Mouse (Mus musculus) left cerebral cortex, postnatal 36 days (tissue): ENCODE results near the gene Atrn. TPM values are rescaled to one million over a fixed set of nuclear protein-coding genes. Genes with fewer than 3 reads are reported as not detected.
"Not testable (repeated sequence)": the region's sequence is repeated elsewhere in the genome, so short reads cannot be mapped to it uniquely, and the experiment has no call there.

Experiments
- DNase-seq, 2 experiments: peaks; one replicate each; pipeline ENCODE4 v3.0.0; 2021 to 2022; ENCODE audit warnings: low spot score in 2 of 2, mixed read lengths in 1 of 2
- intact Hi-C: fragments of 180-260 bp; cut with DNase I; formaldehyde crosslinking; loops from one replicate; pipeline ENCODE4 v1.15.1; 2025
- total RNA-seq, 2 experiments: library from RNA; stranded (reverse); gene quantifications; 2 replicates each; pipeline ENCODE4 v1.2.3; 2021

Atrn gene
- total RNA-seq, 2 experiments from 2014 or later, result 125 to 128 TPM

DNA sequence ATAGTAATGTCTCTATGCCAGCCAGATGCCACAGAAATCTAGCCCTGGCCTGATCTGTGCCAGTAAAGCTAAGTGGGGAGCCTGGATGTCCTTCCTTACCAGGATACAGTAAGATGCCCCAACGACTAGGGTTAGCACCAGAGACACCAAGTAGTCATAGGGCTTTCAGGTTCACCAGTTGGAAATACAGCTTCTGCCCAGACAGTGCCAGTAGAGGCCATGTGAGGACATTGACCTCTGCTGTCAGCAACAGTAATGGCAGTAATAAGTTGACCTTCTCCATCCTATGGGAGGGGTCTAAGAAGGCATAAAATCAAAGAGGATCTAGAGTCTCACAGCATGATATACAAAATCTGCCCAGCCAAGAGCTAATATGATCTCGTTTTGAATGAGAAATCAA is 43.5 kb downstream of the Atrn start:
- intact Hi-C loops, result loop anchor here (5.0 kb wide), 3 partner anchors 42 to 132 kb away; partner anchors contain the start of genes 4930402H24Rik and Atrn
- no peak for DNase-seq

DNA sequence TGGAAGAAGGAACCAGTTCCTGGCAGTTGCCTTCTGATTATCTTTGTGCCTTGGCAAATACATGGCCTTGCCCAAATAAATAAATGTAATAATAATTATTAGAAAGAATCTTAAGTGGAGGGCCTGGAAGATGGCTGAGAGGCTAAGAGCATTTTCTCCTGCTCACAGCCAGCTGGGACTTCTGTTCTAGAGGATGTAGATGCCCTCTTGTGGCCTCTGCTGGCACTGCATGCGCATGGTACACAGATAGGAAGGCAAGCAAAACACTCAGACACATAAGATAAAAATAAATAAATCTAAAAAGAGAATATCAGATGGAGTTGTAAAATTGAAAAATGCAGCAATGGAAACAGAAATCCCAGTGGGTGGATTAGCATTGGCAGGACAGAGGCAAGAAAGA is 44.3 kb downstream of the Atrn start:
- intact Hi-C loops, result loop anchor here (5.0 kb wide), 3 partner anchors 43 to 133 kb away; partner anchors contain the start of genes 4930402H24Rik and Atrn
- DNase-seq, result peak; percentile 87 to 89

DNA sequence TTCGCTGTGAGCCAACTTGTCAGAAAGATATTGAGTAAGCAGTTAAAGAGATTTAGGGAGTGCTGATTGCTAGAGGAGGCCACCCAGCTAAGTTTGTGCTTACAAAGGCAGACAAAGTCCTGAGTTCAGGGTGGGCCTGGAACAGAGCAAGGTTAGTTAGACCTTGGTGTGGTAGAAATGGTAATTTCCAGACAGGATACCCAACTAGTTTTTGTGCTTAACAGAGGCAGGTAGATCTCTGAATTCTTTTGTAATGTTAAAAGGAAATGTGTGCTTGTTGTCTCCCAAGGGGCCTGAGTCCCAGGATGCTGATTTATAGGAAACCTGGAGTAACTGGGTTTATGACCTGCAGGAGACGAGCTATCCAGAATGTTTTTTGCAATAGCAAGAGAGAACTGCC is 52.6 kb downstream of the Atrn start:
- DNase-seq, result no peak
- intact Hi-C loops, result no loop called here

DNA sequence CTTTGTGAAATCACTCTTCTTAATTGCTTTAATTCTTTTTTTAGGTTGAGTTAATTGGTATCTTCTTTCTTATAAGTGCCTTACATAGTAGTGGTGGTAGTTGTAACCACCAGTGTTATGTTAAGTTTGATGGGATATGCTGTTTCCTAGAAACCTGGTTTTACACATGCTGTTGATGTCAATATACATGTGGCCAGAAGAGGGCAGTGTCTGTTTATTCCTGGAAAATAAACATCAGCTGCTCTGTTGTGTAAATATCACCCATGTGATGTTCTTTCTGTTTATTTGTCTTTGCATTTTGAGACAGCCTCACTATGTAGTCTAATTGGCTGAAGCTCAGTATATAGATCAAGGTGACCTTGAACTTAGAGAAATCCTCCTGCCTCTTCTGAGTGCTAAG is 55.6 kb downstream of the Atrn start:
- intact Hi-C loops, result no loop called here
- DNase-seq, result no peak

- DNase-seq, result no peak
- intact Hi-C loops, result no loop called here
These were observed 58.7 kb downstream of the Atrn start for GRCm38 (mm10) chr2:130965042-130965441.

DNA sequence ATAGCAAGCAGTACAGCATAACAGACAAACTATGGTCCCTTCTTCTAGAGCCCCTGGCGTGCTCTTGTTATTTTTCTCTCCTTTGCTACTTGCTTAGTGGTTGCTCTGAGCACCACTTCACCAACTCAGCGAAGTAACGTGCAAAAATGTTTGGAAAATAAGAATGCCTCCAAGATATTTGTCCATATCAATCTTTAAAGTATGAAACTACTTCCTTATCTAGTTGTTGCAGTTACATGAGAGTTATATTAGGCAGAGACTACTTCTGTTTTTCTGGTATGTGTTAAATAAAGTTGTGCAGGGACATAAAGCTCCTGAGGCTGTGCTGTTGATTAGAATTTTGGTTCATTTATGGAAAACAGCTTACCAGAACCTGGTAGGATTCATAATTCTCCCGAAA is 64.7 kb downstream of the Atrn start:
- intact Hi-C loops, result no loop called here
- DNase-seq, result no peak

DNA sequence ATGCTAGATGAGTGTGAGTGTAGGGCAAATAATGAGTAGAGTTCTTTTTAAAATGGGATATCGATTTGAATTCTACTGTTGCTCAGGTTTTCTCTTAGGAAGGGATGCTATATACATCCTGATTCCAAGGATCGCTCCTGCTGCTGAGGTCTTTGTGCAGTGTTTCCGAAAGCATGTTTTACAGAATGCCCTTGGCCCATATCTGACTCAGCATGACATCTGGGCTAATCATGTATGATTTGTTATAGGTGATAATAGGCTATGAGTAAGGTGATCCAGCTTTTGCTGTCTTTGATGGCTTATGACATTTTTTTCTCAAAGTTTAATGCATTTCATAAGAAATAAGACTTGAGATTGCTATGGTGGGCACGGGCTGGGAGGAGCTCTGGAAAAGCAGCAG is 66.1 kb downstream of the Atrn start:
- DNase-seq, result no peak
- intact Hi-C loops, result no loop called here

GRCm38 (mm10) chr2:130974928-130975327 is 68.6 kb downstream of the Atrn start:
- no peak for DNase-seq
- intact Hi-C loops, result no loop called here

DNA sequence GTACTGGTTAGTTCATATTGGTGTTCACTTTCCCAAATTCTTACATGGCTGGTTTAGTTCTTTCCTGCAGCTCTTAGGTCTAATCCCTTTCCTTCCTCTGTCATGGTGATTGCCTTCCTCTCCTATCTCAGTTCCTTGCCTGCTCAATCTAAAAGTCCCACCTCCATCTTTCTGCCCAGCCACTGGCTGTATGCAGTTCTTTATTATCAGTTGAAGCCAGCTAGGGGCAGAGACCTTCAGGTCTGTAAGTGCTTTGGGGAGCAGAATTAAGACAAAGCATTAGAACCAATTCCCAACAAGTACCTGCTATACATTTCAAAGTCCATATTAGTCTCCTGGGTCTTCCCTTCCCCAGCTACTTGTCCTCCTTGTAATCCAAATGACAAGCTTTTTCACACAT is 71.3 kb downstream of the Atrn start:
- DNase-seq, result no peak
- intact Hi-C loops, result no loop called here

GRCm38 (mm10) chr2:130978058-130978847 is 72.0 kb downstream of the Atrn start:
- intact Hi-C loops, result no loop called here
- no peak for DNase-seq

DNA sequence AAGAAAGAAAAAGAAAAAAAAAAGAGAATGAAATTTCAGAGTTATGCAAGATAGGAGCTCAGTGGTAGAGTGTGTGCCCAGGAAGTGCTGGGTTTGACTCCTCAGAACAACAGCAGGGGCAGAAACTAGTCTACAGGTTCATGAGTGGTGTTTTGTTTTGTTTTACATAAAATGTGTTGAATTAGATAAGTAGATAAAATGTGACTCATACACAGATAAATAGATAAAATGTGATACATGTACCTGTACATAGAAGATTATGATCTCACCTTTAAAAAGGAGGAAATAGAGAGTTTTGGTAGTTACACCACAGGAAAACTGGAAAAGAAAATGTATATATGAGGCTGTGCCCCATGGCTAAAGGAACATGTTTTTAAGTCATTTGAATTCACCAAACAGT is 72.8 kb downstream of the Atrn start:
- intact Hi-C loops, result no loop called here
- DNase-seq, result no peak

GRCm38 (mm10) chr2:130992818-130993217 is 86.5 kb downstream of the Atrn start:
- peak in 1 of 2 experiments; percentile 22 for DNase-seq
- intact Hi-C loops, result no loop called here

GRCm38 (mm10) chr2:131009123-131009522 is 102.8 kb downstream of the Atrn start:
- DNase-seq, result no peak
- intact Hi-C loops, result no loop called here

DNA sequence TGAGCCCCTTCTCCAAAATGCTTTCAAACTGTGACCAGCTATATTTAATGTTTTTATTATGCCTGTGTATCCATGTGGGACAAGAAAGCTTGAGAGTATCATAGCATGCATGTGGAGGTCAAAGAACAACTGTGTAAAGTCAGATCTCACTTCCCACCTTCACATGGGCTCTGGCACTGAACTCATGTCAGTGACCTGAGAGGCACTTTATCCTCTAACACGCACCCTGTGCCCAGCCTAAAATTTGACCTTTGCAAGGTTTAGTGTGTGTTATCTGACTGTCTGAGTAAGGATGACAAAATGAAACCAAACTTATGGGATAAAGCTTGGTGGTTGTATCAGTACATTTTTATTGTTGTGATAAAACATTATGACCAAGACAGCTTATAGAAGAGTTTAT is 104.3 kb downstream of the Atrn start:
- intact Hi-C loops, result no loop called here
- DNase-seq, result no peak

DNA sequence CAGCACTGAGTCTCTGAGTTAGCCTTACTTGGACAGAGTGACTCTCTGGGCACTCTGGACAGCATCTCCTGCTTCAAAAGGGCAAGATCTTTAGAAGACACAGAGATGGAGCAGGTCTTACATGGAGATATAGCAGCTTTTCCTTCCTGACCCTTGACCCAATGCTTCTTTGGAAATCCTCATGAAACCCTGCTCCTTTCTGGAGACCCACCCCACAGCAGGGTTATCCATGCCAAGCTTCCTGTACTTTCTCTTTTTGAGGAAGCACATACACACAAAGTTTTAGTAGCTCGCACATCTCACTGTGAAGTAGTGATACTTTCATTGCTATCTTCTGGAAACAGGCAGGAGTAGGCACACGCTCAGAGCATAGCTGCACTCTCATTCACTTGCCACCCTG is 118.9 kb downstream of the Atrn start:
- no peak for DNase-seq
- intact Hi-C loops, result no loop called here

- no peak for DNase-seq
- intact Hi-C loops, result no loop called here
These were observed 120.6 kb downstream of the Atrn start for GRCm38 (mm10) chr2:131026941-131027340.

GRCm38 (mm10) chr2:131029065-131029935 is 123.0 kb downstream of the Atrn start:
- no peak for DNase-seq
- intact Hi-C loops, result no loop called here

- no peak for DNase-seq
- intact Hi-C loops, result no loop called here
These were observed 124.3 kb downstream of the Atrn start for GRCm38 (mm10) chr2:131030561-131030960.

DNA sequence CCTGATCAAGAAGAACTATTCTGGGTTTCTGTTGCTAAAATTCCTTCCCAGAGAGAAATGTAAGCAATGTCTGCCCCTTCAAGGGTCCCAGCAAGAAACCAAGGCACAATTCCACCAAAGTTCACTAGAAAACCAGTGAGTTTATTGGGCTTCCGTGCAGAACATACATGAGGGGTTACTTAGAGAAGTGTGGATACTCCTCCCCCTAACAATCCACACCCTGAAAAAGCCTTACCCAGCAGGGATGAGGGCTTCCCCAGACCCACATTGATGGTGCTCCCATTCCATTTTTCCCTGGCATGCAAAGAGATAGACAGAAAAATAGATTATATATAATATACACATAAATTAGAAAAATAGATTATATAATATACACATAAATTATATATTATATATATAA is 124.7 kb downstream of the Atrn start:
- intact Hi-C loops, result no loop called here
- DNase-seq, result no peak

GRCm38 (mm10) chr2:131031406-131031805 is 125.1 kb downstream of the Atrn start:
- intact Hi-C loops, result not testable (repeated sequence)

DNA sequence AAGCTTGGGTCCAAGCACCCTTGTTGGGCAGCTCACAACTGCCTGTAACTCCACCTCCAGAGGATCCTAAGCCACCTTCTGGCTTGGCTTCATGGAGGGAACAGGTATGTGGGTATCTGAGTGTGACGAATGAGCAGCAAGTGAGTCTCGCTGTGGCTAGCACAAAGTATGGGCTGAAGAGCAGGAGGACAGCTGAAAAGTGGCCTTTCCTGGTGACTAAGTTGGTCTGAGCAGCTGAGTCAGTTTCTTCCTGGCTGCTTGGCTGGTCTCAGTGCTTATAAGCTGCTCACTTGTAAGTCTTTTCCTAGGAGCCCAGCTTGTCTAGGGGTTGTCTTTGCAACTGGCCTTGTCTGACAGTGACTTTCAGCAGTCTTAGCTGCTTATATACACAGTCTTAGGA is 130.0 kb downstream of the Atrn start:
- no peak for DNase-seq
- intact Hi-C loops, result no loop called here

More at GRCm38 (mm10) chr2:131031406-131031805, 125.1 kb downstream of the Atrn start:
- not testable (repeated sequence) for DNase-seq
